Mouse (Mus musculus) layer of hippocampus, adult 9-10 months (tissue): ENCODE data around the gene Atp1b2.
A peak's percentile ranks its signal among the peaks of the same experiment; 100 is the strongest.
"Not testable (repeated sequence)": the region's sequence is repeated elsewhere in the genome, so short reads cannot be mapped to it uniquely, and the experiment has no call there.

Experiments
- DNase-seq: peaks from one replicate; pipeline ENCODE4 v3.0.0; 2022; ENCODE audit warnings: low spot score

The Atp1b2 gene

DNA sequence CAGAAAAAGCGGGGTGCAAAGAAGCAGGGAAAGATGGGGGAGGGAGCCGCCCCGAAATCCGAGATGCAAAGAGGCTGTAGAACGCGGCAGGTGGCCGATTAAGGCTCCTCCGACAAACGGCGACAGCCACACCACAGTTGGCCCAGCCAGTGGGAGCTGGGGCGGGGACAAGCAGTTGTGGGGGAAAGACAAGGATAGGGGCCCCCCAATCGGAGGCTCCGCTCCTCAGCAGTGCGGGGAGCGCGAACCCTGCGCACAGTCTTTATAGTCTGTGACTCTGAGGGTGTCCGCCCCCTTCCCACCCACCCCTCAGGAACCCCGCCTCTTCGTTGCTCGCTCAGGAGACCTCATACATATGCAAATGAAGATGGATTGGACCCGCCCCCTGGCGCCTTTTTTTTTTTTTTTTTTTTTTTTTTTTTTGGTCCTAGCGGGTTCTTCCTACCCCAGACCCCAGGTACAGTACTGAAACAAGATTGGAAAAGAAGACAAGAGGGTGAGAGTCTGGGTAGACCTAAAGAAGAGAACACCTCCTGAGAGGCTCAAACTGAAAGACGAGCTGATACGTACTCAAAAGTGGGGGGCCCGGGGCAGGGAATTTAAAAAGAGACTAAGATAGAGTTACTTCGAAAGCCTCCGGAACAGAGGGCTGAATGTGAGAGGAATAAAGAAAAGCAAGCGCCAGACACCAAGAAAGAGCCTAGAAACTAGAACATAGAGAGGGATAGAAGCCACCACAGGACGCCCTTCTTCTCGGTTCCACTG, at the start of gene Atp1b2:
Atp1b2 (minus strand) TSS at position 217 of the 765 bp plus-strand sequence.
- no peak for DNase-seq

DNA sequence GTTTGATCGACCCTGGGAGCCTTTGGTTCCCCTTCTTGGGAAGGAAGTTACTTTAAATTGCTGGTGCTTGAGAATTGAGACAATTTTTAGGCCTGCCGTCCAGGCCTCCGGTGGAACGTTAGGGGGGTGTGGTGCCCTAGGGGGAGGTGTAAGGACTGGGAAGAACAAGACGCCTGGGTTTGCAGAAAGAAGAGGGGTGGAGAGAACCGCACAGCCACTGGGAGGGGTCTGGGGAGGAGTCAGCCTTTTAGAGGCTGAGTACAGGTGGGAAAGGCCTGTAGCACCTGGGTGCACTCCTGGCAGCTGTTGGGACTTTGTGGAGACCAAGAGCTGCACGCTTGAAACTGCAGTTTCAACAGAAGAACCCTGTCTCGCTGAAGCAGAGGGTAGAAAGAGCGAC, 49.0 kb upstream of the Atp1b2 start:
- DNase-seq = no peak

DNA sequence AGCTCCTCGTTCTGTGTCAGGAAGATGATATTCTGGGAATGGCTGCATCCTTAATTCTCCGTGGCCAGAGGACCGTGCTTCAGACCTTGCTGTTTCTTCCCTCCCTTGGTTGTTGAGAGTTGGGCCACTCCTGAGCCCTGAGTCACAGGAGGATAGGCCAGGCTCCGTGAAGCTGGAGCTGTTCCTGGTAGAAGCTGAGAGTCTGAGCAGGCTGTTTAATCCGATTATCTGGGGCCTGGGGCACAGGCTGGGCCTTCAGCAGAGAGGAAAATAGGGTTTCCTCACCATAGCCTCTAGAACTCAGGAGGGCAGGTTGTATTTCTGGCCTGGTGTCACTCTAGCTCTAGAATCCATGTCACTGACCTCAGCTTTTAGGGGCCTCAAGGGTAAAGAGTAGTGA, 47.7 kb upstream of the Atp1b2 start:
- no peak for DNase-seq

DNA sequence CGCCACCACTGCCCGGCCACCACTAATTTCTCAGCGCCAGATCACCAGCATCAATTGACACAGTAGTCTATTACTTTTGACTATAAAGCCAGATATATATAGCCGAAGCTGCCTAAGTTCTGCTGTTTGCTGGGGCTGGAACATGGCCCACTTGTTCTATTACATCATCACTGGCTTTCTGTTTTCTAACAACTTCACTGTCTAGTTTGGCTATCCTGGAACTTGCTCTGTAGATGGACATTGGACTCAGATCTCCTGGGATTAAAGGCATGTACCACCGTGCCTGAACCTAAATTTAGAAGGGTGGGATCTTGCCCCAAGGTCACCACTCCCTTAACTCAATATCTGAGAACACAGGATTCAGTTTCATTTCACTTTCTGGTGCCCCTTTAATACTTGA, 40.1 kb upstream of the Atp1b2 start:
- DNase-seq = no peak

DNA sequence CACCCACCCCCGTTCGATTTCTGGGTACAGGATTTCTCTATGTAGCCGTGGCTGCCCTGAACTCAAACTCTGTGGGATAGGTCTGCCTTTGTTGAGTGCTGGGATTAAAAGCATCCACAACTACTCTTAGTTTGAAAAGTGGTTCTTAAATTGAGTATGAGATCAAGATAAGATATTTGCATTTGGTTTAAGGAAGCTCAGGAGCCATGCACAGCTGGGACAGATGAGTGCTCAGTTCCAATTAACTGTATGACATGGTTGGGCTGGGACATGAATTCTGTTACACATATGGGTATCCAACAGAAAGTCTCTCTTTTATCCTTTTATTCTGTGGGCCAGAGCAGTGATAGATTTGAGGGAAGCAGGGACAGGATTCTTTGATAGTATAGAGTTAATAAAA, 29.7 kb upstream of the Atp1b2 start:
- DNase-seq = no peak

DNA sequence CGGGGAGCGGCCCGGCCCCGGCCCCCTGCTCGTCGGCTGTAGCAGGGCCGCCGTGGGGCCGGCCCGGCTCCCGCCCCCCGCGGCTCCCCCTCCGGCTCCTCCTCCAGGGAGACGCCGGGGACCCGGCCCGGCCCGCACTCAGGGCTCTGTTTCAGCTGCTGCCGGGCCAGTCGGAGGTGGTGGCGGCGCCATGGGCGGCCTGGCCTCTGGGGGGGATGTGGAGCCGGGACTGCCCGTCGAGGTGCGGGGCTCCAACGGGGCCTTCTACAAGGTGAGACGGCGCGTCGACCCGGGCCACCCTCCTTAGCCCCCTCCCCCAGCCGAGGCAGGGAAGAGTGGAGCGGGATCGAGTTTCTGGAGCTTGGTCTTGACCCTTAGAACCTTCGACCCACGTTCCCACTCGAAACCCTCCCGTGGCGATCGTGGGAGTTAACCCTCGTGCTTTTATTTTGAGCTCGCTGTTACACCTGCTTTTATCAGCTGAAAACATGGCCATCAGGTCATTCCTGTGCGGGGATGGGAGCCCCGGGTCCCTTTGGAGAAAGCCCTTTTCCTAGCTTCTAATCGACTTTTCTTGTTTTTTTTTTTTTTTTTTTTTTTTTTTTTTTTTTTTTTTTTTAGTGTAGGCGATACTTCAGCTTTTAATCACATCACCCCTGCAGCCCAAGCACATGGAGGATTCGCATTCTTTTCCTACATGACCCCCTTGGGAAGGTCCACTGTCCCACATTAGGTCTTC, 27.6 kb upstream of the Atp1b2 start:
- DNase-seq = no peak

DNA sequence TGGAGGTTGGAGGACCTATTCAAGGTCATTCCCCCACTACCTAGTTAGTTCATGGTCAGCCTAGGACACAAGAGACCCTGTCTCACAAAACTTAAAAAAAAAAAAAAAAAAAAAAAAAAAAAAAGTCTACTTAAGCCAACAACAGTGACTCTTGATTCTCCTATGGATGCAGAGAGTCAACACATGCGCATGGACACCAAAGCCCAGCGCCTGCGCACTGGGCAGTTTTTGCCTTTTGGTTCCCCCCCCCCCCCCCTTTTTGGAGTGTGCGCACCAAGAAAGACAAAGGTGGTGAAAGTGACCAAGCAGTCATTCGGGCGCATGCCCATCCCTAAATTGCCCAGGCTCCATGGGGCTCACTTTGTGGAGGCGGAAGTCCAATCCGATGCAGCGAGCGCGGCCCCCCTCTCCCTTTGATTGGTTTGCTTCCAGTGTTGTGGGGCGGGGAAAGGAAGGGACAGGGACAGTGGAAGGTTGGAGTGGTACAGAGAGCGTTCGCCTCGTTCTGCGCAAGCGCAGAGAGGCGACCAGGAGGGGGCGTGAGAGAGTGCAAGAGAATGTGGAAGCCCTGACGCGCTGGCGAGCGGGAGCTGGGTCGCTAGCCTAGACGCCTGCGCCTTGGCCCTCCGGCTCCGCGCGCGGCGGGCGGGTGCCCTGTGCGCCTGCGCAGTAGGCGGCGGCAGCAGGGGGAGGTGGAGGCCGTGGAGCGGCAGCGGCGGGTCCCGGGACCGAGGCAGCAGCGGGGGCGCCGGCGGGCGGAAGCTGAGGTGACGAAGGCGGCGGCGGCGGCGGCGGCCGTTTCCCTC, 26.7 kb upstream of the Atp1b2 start, which contains the start of gene Fxr2:
Fxr2 (plus strand) TSS at position 707 of the 806 bp plus-strand sequence.
- DNase-seq = peak; percentile 100

DNA sequence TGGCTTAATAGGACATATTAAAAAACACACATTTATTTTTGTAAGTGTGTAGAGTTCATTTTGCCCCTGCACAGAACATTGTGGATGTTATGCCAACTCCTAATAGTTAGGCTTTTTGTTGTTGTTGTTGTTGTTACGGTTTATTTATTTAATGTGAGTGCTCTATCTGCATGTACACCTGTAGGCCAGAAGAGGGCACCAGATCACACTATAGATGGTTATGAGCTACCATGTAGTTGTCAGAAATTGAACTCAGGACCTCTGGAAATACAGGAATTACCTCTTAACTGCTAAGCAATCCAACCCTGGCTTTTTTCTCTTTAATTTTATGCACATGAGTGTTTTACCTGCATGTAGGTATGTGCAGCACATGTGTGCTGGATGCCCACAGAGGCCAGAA, 24.1 kb upstream of the Atp1b2 start:
- DNase-seq = no peak

DNA sequence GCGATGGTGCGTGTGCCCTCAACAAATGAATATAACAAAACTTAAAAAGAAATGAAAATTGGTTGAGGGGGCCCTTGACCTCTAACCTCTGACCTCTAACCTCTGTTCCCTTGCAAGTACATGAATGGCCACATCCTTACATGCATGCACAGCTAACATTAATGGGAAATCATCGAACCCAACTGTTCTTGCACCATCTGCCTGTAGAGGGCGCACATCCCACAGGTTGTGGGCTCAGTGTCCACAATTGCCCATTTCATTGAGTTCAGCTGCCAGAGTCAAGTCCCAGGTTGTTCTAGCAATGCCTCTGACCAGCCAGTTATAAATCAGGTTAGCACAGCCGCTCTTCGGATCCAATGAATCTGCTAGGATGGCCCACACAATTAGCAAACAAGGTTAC, 22.5 kb upstream of the Atp1b2 start:
- peak; percentile 69 for DNase-seq

DNA sequence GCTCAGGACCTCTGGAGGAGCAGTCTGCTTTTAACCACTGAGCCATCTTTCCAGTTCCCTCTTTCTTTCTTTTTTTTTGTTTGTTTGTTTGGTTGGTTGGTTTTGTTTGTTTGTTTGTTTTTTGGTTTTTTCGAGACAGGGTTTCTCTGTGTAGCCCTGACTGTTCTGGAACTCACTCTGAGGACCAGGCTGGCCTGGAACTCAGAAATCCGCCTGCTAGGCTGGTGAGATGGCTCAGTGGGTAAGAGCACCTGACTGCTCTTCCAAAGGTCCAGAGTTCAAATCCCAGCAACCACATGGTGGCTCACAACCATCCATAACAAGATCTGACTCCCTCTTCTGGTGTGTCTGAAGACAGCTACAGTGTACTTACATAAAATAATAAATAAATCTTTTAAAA, 18.6 kb upstream of the Atp1b2 start:
- DNase-seq = not testable (repeated sequence)

DNA sequence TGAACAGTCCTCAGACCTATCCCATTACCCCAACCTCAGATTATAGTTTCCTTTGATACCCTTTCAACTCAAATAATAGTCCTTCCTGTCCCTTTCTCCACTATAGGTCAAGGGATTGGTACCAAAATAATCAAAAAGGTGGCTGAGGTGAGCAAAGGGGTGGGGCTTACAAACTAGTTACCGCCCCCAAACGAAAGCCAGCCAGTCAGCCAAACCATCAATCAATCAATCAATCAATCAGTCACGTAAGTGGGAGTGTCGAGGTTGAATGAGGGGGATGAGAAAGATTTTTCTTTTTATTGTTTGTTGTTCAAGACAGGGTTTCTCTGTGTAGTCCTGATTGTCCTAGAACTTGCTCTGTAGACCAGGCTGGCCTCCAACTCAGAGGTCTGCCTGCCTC, 17.3 kb upstream of the Atp1b2 start:
- no peak for DNase-seq

DNA sequence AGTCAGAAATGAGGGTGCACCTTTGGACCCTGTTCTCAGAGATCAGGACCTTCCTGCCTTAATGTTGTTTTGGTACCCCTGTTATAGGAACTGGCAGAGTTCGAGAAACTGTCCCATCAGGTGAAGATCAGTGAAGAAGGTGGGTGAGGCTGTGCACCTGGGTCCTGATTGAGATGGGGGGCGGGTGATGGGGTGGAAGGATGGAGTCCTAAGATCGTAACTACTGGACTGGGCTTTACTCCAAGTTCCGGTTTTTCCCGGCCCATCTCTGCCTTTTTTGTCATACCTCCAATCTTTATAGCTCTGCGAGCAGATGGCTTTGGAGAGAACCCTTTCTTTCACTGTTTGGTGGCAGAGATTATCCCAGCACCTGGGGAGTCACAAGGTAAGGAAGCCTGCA, 16.7 kb upstream of the Atp1b2 start:
- no peak for DNase-seq

DNA sequence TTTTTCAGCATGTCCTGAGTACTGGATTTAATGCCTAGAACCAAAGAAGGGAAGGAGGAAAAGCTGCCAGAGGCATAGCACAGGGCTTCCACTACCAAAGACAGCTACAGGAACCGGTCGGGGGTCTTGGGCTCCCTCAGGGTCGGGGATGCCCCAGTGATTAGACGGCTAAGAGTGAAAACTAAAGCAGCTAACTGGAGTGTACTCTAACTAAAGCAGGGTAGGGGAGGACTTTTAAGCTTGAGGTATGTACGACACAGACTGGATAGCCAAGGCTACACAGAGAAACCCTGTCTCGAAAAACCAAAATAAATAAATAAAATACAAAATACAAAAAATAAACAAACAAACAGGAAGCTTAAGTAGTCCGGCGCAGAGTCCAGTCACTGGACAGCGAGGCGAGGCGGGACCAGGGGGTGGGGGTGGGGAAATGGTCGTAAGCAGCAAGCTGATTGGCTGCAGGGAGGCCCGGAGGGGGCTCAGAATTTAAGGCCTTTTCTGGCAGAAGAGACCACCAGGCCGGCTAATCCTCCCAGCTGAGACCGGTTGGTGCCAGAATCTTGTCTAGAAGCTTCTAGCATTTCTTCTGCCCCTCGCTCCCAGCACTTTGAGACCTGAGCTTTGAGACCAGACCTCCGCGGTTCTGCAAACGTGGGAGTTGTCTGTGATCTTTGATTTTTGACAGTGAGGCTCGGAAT, 16.0 kb upstream of the Atp1b2 start, which contains the start of gene Sat2:
Sat2 (plus strand) TSS at position 454 of the 698 bp plus-strand sequence.
- no peak for DNase-seq

DNA sequence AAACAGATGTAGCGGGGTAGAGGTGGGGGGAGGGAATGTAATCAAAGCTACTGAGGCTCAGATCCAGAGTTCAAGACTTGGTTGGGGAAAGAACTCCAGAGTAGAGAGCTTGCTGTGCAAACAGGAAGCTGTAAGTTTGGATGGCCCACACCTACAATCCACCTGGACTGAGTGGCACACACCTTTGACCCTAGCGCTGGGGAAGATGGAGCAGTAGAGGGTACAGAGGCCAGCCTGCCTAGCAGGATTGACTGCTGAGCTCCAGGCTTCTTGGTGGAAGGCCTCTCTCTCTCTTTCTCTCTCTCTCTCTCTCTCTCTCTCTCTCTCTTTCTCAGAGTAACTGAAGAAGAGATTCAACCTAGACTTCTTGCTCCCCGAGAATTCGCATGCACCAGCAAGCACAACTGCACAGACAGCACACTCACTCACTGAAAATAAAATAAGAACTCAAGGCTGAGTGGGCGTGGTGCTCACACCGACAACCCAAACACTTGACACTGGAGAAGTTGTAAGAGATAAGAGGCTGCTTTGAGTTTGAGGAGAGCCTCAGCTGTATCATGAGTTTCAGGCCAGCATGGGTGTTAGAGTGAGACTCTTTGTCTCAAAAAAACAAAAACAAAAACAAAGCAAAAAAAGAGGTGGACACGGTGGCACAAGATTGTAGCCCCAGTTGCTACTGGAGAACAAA, 14.8 kb upstream of the Atp1b2 start:
- no peak for DNase-seq

DNA sequence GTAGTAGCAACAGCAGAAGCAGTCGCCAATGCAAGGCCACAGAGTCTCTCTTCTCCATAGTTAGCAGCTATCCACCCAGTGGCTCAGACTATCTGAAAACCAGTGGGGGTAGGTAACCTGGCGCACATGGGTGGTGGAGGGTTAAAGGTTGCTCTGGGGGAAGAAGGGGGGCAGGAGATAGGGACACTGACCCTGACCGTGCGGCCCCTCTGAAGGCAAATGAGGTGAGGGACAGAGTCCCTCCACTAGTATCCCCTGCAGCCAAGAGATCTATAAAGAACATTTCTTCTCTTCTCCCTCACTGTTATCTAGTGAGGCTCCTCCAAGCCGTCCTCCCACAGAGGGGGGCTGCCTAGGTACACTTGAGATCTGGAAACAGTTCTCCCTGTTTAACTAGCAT, 12.1 kb upstream of the Atp1b2 start, which contains the start of gene Shbg:
Shbg (minus strand) TSS at position 101 of the 400 bp plus-strand sequence.
- DNase-seq = no peak

DNA sequence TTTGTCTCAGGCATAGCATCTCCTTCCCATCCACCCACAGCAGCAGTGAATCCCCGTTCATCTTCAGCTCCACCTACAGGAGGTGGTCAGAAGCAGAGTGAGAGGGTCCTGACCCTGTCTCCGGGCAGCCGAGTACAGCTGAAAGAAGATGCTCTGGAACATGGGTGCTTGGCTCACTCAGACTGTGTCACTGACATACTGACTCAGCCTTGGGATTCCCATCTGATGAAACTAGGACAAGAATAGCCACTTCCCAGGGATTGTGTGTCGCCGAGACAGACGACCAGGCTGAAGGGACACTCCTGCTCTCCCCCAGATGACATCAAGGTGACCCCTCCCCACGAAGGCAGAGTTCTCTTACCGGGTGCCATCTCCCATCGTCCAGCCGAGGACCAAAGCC, 11.0 kb upstream of the Atp1b2 start:
- DNase-seq = no peak

DNA sequence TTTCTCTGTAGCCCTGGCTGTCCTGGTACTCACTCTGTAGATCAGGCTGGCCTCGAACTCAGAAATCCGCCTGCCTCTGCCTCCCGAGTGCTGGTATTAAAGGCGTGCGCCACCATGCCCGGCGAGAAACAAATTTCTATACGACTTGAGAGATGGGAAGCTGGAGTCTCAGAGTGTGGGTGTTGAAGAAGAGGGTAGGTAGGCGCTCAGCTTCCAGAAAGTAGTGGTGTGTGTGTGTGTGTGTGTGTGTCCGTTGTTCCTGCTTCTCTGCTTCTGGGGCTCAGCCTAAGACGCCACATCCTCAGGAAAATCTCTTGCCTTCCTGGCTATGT, 8.5 kb upstream of the Atp1b2 start:
- not testable (repeated sequence) for DNase-seq

DNA sequence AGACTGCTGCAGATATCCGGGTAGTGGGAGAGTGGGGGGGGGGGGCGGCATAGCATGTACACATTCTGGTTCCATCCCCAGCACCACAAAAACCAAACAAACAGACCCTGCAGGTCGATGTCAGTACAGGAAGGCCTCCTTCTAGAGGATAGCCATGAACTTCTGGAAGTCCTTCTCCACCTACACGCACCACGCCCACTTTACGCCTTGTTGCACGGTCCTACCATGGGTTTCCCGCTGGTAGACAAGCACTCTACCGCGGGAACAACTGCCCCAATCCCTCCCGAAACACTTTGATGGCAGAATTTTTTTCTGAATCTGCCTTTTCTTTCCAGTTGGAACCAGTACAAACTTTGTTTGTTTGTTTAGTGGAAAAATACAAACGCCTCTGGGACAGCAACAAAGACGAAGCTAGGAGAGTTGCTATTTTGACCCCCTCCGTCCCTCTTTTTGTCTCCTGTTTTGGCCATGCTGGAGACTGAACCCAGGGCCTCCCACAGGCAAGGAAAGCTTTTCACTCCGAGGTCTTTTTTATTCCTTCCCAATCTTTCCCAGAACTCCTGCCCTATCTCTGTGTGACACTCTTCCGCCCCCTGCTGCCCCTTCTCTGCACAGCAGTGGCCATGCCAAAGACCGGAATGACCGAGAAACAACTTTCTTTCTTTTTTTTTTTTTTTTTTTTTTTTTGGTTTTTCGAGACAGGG, 8.0 kb upstream of the Atp1b2 start:
- DNase-seq = peak; percentile 78

DNA sequence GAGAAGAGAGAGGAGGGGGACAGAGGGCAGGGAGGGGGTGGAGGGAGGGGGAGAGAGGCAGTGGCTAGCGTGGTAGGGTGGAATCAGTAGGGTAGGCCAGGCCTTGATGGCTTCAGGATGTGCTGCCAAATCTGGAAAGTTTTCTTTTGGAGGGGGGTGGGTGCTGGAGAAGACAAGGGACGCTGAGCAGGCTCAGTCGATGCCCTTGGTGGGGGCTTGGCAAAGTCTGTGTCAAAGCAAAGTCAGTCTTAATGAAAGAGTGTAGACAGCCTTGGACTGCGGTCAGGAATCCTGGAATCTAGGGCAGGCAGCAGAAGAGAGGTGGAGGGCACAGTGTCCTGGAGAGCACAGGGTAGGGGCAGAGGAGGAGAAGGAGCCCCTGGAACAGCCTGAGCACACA, 5.2 kb upstream of the Atp1b2 start:
- DNase-seq = no peak

DNA sequence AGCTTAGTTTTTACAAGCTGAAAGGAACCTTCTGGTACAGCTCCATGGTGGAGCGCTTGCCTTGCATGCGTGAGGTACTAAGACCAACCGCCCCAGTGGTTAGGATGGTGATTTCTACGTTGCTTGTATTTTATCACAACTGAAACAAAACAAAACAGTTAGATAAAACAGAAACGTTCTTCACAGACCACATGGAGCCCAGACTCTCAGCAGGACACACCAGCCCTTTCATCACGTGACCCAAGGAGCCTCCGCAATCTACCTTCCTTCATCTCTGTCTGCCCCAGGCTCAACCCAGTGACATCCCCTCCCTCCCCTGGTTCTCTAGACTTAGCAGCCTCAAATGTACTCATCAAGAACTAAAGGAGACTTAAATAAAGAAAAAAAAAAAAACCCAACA, 3.7 kb upstream of the Atp1b2 start:
- DNase-seq = no peak

DNA sequence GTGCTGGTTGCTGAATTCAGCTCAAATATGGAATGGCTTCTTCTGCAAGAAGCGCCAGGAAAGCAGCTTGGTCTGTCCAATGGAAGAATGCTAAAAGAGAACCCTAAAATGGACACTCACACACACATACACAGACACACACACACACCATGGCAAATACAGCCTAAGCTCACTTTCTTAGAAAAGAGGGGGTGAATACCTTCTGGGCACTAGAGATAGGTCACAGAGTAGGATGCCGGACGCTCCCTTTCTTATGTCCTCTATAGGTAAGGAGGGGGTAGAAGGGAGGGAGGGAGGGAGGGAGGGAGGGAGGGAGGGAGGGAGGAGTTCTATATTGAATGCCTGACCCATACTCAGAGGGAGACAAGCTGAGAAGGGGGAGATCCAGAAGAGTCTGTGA, 2.8 kb upstream of the Atp1b2 start:
- DNase-seq = no peak
